Mouse (Mus musculus) adrenal gland, postnatal 10 days (tissue): ENCODE results near the gene Nkx6-2. TPM values are rescaled to one million over a fixed set of nuclear protein-coding genes. Genes with fewer than 3 reads are reported as not detected.

Source experiments
- DNase-seq: peaks from one replicate; pipeline ENCODE4 v3.0.0; 2021; ENCODE audit warnings: mixed read lengths
- total RNA-seq, 2 experiments: library from RNA; stranded (reverse); gene quantifications; 2 replicates each; pipeline ENCODE4 v1.2.3; 2021

The Nkx6-2 gene
- total RNA-seq, 2 experiments from 2014 or later = not detected

DNA sequence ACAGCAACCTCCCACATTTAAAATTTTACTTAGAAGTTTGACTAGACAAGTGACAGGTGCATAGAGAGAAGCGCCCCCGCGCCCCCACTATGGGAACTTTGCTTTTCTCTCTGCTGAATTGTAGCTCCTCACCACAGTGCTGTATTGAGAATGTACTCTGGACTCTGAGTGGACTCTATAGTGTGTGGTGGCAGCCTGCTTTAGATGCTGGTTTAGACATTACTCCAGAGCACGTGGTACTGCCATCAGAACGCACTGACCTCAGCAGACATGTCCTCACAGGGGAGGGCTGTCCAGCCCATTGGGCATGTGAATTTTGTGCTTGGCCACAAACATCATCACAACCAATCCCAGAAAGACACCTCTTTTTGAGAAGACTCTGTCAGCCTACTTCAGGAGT is 11.8 kb downstream of the Nkx6-2 start:
- no peak for DNase-seq

DNA sequence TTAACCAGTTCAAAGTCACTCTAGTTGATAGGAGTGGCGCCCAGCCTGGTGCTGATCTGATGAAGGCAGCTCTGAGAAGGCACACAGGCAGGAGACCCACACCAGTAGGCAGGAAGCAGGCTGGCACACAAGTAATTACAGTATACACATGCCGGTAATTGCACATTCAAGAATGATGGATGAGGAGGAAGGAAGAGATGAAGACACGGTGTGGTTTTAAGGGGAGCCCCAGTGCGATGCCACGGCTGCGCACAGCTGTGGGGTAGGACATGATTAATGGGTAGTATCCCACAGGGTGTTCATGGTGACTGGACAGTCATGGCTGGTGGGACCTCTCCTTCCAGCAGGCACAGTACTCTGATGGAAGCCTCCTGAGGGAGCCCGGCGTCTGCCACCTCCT is 16.1 kb downstream of the Nkx6-2 start:
- DNase-seq = no peak

GRCm38 (mm10) chr7:139565998-139566397 is 16.6 kb downstream of the Nkx6-2 start:
- no peak for DNase-seq

- no peak for DNase-seq
These were observed 18.4 kb downstream of the Nkx6-2 start for GRCm38 (mm10) chr7:139564161-139564560.

DNA sequence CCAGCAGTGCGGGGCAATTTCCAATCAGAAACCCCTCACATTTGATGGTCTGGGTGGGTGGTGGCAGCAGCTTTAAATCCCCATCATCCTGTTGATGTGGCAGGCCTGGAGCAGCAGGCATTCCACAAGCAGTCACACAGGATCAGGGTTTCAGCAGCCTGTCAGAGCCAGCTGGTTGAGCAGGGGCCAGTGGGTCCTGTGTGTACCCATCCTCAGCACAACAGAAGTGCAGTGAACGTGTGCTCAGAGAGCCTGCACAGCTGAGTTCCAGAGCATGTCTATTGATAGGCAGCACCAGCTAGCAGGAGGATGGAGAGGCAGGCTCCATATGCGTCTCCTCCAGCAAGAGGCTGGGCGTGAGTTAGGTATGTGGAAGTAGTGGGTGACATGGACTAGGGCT is 19.2 kb downstream of the Nkx6-2 start:
- DNase-seq = no peak

- no peak for DNase-seq
These were observed 22.9 kb downstream of the Nkx6-2 start for GRCm38 (mm10) chr7:139559659-139560058.

DNA sequence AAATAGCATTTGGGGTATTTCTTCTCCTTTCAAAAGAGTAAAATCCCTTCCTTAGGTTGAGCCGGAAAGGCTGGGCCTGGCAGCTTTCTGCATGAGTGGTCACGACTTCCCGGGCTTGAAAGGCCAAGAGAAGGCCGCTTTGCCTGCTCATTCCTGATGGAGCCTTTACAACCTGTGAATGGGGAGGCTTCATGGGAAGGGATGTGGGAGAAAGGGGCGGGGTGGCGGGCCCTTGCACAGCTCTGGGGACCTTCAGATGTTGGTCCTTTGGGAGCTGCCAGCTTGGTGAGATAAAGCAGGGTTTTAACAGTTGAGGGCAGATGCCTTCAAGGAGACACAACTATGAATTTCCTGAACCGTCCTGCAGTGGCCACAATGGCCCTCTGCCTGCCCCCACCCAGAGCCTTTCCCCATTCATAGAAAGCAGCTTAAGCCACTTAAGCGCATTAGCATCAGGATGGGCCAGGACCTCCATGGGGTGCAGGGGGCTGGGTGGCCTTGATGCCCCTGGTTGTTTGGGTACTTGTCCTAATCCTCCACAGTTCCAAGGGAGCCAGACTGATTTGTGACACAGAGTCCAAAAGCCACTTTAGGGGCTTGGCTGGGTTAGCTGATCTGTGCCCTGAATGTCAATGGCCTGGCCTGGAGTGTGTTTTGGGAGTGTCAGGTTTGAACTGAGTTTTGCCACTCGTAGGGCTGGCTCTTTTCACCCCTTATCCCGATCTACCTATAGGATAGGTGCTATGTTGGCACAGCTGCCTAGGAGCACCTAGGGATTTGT is 25.7 kb downstream of the Nkx6-2 start:
- DNase-seq = no peak

DNA sequence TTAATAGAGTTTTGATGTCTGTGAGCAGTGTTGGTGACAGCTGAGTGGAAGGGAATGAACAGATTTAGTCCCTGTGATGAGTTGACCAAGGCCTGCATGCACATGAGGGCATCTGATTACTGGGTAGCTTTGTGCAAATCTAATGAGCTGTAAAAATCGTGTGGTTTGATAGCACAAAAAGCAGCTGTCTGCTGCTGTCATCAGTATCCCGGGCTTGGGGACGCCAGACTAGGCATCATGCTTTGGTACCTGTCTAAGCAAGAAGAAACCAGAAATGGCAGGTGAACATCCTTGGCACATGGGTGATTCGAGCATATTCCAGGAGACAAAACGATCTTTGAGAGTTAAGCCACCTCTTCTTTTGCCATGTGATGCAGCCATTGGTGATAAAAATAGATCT is 26.3 kb downstream of the Nkx6-2 start:
- DNase-seq = no peak

DNA sequence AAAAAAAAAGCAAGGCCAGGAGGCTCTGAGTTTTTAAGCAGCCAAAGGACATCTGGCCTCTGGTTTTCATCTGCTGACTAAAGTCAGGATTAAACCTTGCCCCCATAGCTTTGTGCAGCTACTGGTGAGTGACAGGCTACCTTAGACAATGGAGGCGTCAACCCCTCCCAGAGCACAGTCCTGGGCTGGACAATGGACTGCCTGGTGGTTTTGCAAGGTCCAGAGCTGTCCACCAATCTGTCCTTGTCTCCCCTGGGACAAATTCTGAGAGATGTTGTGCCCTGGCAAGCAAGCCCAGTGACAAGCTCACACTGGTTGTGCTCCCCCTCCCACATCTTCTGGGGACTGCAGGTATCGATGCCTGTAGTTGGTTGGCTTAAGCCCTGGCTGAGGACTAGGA is 31.1 kb downstream of the Nkx6-2 start:
- DNase-seq = no peak

DNA sequence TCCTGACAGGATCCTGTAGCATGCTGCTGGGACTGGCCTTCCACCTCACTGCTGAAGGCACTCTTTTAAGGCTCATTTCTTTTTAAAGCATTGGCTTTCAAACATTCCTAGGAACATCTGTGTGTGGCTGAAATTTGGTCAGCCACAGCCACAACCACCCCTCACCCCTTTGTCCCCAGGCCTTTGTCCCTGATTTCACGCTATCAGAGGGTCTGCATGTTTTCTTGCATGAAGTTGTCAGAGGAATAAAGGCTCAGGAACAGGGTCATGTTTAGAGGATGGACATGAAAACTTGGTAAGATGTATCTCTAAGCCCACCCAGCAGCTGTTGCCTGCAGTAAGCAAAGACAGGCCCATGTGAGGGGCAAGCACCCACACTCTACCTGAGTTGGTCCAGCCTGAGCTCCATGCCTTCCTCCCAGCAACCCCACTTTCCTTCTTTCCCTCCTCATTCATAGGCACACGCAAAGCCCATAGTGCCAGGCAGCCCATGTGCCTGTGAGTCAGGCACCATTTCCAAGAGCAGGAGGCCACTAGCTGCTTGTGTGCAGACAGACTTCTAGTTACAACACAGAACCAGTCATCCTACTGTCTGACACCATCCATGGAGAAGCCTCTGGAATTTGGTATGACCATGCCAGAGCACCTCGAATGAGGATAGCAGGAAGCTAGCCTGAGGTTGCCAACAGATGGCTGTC is 32.4 kb downstream of the Nkx6-2 start:
- no peak for DNase-seq

DNA sequence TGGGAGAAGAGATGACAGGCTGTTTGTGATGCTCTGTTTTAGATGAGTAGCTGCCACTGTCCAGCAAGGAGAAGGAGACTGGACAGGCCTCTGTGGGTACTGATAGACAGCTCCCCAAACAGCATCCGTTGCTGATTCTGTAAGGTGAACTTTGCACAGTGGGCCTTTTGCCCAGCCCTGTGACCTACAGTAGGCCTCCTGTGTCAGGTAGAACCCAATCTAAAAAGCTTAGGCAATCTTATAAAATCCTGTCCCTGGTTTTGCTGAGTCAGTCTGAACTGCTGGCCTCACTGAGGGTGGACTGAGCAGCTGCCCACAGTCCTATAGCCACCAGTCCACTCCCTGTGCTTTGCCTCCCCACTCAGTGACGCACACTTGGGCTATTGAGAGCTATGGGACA is 35.3 kb downstream of the Nkx6-2 start:
- DNase-seq = no peak

GRCm38 (mm10) chr7:139544706-139545625 is 37.6 kb downstream of the Nkx6-2 start:
- DNase-seq = no peak

DNA sequence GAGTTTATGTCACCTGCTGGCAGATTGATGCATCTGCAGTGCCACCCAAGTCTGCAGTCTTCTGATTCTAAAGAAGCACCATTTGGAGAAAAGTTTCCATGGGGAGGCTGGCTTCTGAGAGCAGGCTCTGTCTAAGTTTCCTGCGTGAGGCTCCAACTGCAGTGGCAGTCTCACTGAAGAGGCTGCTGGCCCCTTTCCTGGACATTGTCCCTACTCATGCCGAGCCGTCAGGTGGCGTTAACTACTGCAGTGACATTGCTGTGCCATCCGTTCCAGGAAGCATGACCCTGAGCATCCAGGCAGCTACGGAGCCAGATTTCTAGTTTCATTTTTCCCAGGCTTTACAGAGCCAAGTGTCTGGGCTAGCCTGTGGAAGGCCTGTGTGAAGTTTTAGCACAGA is 41.2 kb downstream of the Nkx6-2 start:
- DNase-seq = no peak

DNA sequence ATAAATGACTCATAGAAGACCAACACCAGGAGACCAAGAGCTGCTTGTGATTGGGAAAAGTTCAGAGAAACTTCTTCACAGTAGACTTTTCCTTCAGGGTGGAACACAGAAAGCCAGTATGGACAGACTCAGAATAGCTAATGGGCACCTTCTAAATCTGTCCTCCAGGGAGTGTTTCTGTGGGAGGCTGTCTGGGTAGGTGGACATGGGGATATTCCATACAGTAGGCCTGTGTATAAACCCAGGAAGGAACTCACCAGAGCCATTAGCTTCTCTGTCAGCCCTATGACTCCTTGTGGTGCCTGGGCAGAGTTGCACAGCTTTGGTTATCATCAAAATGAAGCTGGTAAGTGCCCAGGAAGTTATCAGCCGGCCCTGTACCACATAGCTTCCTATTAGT is 42.0 kb downstream of the Nkx6-2 start:
- no peak for DNase-seq

GRCm38 (mm10) chr7:139538541-139538940 is 44.1 kb downstream of the Nkx6-2 start:
- DNase-seq = peak; percentile 29

GRCm38 (mm10) chr7:139537831-139538230 is 44.8 kb downstream of the Nkx6-2 start:
- DNase-seq = no peak

GRCm38 (mm10) chr7:139536831-139537230 is 45.8 kb downstream of the Nkx6-2 start:
- DNase-seq = no peak

GRCm38 (mm10) chr7:139536331-139536730 is 46.3 kb downstream of the Nkx6-2 start:
- peak; percentile 43 for DNase-seq

DNA sequence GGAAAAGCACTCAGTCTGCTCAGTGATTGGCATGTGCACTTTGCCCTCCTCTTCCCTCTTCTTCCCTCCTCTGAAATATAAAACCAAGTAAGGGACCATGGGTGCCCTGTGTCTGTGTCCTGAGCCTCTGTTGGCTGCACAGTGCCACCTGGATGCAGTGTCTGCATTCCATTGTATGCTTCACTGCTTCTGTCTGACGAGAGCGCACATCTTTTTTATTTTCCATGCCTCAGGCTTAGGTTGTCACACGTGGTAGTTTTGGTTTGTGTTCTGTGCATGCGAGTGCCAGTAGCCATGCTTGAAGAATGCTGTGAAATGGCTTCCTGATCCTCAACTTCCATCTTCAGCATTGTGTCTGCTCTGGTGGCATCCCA is 51.2 kb downstream of the Nkx6-2 start:
- DNase-seq = no peak

GRCm38 (mm10) chr7:139530591-139531427 is 51.8 kb downstream of the Nkx6-2 start:
- peak; percentile 65 for DNase-seq
